Mouse (Mus musculus): ENCODE measurements around the gene Mamdc4. TPM values are rescaled to one million over a fixed set of nuclear protein-coding genes. Genes with fewer than 3 reads are reported as not detected.

The Mamdc4 gene
- 1 to 10 TPM; 3.4 to 4.4 TPM for total RNA-seq (2021)
- long read RNA-seq, experiment 1: 0 reads
- long read RNA-seq, experiment 2, partial matches to known transcripts: 2 of 5 reads
- long read RNA-seq, experiment 2, other reads (novel, unspliced or antisense): 3 of 5 reads

GRCm38 (mm10) chr2:25574579-25575431, at the start of gene Mamdc4, which contains the start of gene Phpt1:
Gene Mamdc4 (minus strand): TSS chr2:25574845.
Gene Phpt1 (minus strand): TSS chr2:25575224.
- DNase-seq (ENCODE audit: low spot score in 2 of 2): peak; percentile 92 to 96

GRCm38 (mm10) chr2:25621229-25622200, 46.9 kb upstream of the Mamdc4 start, which contains the start of gene Tmem141:
Gene Tmem141 (minus strand): TSS chr2:25622005.
- peak; percentile 84 for DNase-seq (ENCODE audit: low spot score in 2 of 2)

GRCm38 (mm10) chr2:25620852-25621228, 46.2 kb upstream of the Mamdc4 start:
- no peak for DNase-seq (ENCODE audit: low spot score in 2 of 2)

GRCm38 (mm10) chr2:25620386-25620785, 45.7 kb upstream of the Mamdc4 start:
- no peak for DNase-seq (ENCODE audit: low spot score in 2 of 2)

GRCm38 (mm10) chr2:25617578-25617977, 42.9 kb upstream of the Mamdc4 start, which contains the start of gene Ccdc183:
Gene Ccdc183 (minus strand): TSS chr2:25617678.
- DNase-seq (ENCODE audit: low spot score in 2 of 2): no peak

- no peak for DNase-seq (ENCODE audit: low spot score in 2 of 2)
Observed at GRCm38 (mm10) chr2:25616398-25616797, 41.8 kb upstream of the Mamdc4 start.

GRCm38 (mm10) chr2:25608671-25609070, 34.0 kb upstream of the Mamdc4 start:
- DNase-seq (ENCODE audit: low spot score in 2 of 2): no peak

GRCm38 (mm10) chr2:25607761-25608622, 33.3 kb upstream of the Mamdc4 start, which contains the start of gene Rabl6:
Gene Rabl6 (minus strand): TSS chr2:25608521.
- DNase-seq (ENCODE audit: low spot score in 2 of 2): peak; percentile 89 to 91

- DNase-seq (ENCODE audit: low spot score in 2 of 2): no peak
Observed at GRCm38 (mm10) chr2:25602526-25602925, 27.9 kb upstream of the Mamdc4 start.

GRCm38 (mm10) chr2:25600037-25600436, 25.4 kb upstream of the Mamdc4 start:
- no peak for DNase-seq (ENCODE audit: low spot score in 2 of 2)

- DNase-seq (ENCODE audit: low spot score in 2 of 2): no peak
Observed at GRCm38 (mm10) chr2:25598749-25599148, 24.1 kb upstream of the Mamdc4 start.

- no peak for DNase-seq (ENCODE audit: low spot score in 2 of 2)
Observed at GRCm38 (mm10) chr2:25596765-25597510, 22.3 kb upstream of the Mamdc4 start.

GRCm38 (mm10) chr2:25591863-25592262, 17.2 kb upstream of the Mamdc4 start:
- no peak for DNase-seq (ENCODE audit: low spot score in 2 of 2)

- DNase-seq (ENCODE audit: low spot score in 2 of 2): no peak
Observed at GRCm38 (mm10) chr2:25588227-25588907, 13.7 kb upstream of the Mamdc4 start.

GRCm38 (mm10) chr2:25587290-25587689, 12.6 kb upstream of the Mamdc4 start:
- no peak for DNase-seq (ENCODE audit: low spot score in 2 of 2)

- DNase-seq (ENCODE audit: low spot score in 2 of 2): no peak
Observed at GRCm38 (mm10) chr2:25585601-25586000, 11.0 kb upstream of the Mamdc4 start.

- DNase-seq (ENCODE audit: low spot score in 2 of 2): no peak
Observed at GRCm38 (mm10) chr2:25584856-25585255, 10.2 kb upstream of the Mamdc4 start.

- no peak for DNase-seq (ENCODE audit: low spot score in 2 of 2)
Observed at GRCm38 (mm10) chr2:25584152-25584551, 9.5 kb upstream of the Mamdc4 start.

GRCm38 (mm10) chr2:25583571-25583970, 8.9 kb upstream of the Mamdc4 start:
- DNase-seq (ENCODE audit: low spot score in 2 of 2): no peak

All from adrenal gland, adult 18-20 months (tissue).